Mouse (Mus musculus): ENCODE results near the gene Stx19.

DNA sequence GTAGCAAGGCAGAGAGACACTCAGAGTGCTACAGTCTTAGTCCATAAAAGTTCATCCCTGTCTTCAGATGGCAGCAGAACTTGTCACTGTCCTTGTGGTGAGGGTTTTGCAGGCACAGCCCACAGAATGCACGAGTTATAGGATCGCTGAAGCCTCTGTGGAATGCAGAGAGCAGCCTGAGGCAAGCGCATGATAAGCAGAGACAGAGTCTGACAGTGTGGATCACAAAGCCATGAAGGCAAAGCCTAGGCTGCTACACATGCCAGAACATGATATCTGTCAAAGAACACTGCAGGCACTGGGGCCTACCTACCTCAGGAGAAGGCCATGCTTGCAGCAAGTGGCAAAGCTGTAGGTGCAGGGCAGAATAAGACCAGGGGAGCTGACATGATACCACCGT lies 15.1 kb upstream of the Stx19 start:
- TF ChIP-seq CTCF (IDR thresholded peaks at IDR 0.05; ENCODE audit: low read depth, low read length) (no peak), TAL1 (conservative IDR thresholded peaks at IDR 0.05; ENCODE audit: low read depth, low read length) (no peak), GATA1 (IDR thresholded peaks at IDR 0.05; ENCODE audit: borderline replicate concordance, low read length) (no peak), POLR2AphosphoS5 (IDR thresholded peaks at IDR 0.05; ENCODE audit: insufficient replicate concordance, low read depth, low read length) (no peak)
